Mouse (Mus musculus): ENCODE measurements at regions not wholly inside any gene's neighbourhood (a gene's known extent, or its start where the extent isn't known, plus 50 kb on each side); places are given as distances from the start of the nearest gene placed in this dataset.

DNA sequence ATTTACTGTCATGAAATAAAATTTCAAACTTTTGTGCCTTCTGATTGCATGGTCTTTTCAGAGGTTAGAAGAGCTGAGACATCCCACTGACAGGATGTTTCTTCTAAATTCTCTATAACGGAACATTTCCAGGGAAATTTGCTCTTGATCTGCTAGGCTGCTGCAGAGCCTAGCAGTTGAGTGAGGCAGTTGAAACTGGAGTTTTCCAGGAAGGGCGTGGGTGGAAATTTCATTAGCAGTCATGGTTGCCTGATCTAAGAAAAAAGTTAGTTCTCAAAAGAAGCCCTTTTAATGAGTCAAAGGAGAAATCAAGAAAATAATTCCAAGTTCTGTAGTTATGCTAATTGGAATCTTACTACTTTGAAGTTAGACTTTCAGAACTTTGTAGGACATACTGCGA lies 455.7 kb upstream of the Syt1 start:
- TF ChIP-seq CTCF (IDR thresholded peaks at IDR 0.05; ENCODE audit: low read depth, low read length) (no peak), EP300 (IDR thresholded peaks at IDR 0.05; ENCODE audit: insufficient read depth, low read depth, low read length) (no peak)

Measured in ES-Bruce4 (cell line).